Mouse (Mus musculus): Measurements from ENCODE around the gene Sp100. TPM values are rescaled to one million over a fixed set of nuclear protein-coding genes. Genes with fewer than 3 reads are reported as not detected.
"Not testable (repeated sequence)": the region's sequence is repeated elsewhere in the genome, so short reads cannot be mapped to it uniquely, and the experiment has no call there.

Gene Sp100
- total RNA-seq (2022): 10 to 100 TPM; 15.9 to 21.0 (median 19.3) TPM

DNA sequence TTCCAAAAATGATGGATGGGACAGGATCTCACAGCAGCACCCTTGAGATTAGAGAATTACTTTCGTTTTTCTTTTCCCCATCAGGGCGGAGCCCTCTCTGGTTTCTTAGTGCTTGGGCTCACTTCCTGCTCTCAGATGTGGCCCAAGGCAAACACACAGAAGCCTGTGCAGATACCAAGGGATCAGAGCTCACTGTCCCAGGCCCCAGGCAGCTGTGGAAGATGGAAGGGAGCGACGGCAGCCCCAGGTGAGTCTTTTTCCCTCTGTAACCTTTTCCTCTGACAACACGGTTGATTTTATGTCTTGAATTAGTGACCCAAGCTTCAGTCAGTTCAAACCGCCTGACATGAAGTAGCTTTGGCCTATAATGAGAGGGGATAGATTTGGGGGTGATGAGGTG, at the start of gene Sp100:
Gene Sp100, plus strand, starts transcription at position 108 of the 400 bp plus-strand sequence.
- DNase-seq (ENCODE audit: low spot score): peak; percentile 50

DNA sequence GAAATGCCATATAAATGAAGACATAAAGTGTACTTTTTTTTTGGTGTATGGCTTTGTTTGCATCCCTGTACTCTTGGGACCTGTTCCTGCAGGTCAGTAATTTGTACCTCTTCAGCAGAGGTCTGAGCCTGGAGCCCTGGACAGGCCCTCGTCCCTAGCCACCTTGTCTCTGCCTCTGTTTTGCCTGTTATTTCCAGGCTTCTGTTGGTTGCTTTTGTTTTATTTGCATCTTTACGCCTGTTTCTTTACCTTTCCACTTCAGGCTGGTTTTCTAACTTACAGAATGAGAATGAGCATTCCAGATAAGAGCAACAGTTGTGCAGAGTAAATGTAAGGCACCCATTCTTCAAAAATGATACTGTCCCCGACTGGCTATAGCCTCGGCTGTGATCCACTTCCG, 49.7 kb upstream of the Sp100 start, which contains the start of gene Sp140:
Gene Sp140, plus strand, starts transcription at position 301 of the 400 bp plus-strand sequence.
- DNase-seq (ENCODE audit: low spot score): not testable (repeated sequence)

DNA sequence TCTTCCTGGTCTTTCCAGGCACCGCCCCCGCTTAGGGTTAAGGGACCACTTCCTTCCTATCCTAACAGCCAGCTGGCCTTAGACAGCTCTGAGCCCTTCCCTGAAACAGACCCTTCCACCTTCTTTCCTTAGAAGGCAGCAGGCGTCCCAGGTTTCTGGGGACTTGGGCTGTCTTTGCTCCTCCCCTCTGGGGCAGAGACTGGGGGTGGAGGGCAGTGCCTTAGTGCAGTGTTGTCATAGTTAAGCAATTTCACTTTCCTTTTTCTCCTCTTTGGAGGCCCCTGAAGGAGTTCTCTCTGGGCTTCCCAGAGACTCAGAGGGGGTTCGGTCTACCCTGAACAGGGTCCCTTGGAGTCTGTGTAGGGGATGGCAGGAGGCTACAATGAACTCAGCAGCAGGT, 49.0 kb upstream of the Sp100 start:
- peak; percentile 48 for DNase-seq (ENCODE audit: low spot score)

DNA sequence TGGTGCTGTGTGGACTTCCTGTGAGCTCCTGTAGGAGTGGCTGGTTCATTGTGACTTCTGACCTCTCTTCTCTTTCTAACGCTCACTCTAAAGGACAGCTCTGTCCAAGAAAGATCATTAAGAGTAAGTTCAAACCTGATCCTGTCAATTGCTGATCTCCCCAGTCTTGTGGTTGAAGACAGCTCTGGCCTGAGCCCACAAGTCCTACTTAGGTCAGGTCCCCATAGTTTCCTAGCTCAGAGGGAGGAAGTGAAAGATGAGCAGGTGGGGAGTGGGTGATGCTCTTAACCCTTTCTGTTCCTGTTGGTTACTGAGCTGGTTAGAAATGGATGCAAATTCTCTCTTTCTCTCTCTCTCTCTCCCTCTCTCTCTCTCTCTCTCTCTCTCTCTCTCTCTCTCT, 45.4 kb upstream of the Sp100 start:
- DNase-seq (ENCODE audit: low spot score): not testable (repeated sequence)

DNA sequence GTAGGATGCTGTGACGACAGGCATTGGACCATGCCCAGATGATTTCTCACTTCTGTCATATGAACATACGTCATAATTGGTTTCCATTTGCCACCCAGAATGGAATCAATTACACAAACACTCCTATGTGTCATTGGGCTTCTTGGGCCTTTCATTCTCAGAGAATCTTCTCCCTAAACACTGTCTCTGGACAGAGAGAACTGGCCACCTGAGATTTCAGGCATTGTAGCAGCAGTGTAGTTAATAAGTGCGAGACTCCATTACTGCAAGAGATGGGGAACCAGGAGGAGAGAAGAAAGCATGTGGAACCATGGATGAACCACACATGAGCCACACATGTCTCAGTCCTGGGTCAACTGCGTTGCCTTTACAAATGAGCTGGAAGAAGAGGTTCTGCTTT, 41.4 kb upstream of the Sp100 start:
- not testable (repeated sequence) for DNase-seq (ENCODE audit: low spot score)

DNA sequence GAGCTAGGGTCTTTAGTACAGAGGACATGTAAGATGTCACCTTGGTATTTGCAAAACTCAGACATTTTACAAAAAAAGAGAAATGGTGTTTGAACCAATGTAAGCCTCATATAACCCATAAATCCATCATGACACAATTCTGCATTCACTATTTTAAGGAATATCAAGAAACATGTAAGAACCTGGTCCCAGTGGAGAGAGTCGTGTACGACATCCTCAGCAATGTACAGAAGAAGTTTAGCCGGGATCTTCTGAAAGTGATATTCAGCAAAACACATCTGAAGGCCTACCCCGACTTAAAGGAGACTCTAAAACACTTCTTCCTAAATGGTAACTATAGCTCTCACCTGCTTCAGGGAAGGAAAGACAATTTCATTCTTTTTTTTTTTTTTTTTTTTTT, 39.2 kb upstream of the Sp100 start:
- not testable (repeated sequence) for DNase-seq (ENCODE audit: low spot score)

DNA sequence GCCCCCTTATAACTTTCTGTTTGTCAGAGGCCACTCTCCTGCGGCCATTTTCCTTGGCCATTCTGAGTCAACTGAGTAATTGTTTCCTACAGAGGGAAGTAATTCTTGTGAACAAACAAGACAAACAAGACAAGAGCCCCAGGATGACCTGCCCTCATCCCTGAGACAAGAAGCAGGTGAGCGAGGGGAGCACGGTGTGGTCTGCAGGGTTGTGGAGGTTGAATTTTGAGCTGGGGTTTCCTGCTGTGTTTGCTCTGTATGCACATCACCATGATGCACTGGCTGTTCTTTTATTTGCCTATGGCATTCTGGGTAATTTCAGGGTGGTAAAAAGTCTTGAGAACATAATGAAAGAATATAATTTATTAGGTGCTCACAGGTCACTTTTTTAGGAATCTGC, 34.7 kb upstream of the Sp100 start:
- DNase-seq (ENCODE audit: low spot score): not testable (repeated sequence)

DNA sequence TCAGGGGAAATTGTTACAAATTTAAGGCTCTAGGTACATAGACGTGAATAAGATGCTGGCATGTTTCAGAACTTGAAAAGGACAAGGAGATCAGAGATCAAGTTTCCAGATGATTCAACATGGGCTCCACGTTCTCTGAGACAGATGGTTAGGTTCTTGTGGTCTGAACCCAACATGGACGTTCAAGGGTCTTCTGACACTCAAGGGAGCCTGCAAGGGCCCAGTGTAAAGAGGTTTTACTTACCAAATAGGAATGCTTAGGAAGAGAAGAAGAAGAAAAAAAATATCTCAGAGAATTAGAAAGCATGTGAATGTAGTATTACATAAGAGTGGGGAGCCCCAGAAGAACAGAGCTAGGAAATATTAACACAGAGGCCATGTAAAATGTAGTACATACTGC, 34.0 kb upstream of the Sp100 start:
- DNase-seq (ENCODE audit: low spot score): not testable (repeated sequence)

DNA sequence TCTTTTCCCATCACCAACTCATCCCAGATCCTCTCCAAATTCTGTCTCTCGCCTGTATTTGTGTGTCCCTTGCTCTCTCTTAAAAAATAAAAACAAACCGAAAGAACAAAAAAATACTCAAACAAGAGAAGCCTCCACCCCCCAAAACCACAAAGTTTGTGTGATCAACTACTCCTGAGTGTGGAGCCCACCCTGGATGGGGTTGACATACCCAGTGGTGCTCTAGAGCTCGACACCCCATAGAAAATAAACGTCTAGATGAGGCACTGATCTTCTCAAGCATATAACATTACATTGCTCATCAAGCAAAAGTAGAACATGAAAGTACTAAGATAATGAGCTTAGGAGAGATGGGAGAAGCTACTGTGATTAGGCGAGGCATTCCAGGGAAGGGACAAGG, 32.6 kb upstream of the Sp100 start:
- not testable (repeated sequence) for DNase-seq (ENCODE audit: low spot score)

DNA sequence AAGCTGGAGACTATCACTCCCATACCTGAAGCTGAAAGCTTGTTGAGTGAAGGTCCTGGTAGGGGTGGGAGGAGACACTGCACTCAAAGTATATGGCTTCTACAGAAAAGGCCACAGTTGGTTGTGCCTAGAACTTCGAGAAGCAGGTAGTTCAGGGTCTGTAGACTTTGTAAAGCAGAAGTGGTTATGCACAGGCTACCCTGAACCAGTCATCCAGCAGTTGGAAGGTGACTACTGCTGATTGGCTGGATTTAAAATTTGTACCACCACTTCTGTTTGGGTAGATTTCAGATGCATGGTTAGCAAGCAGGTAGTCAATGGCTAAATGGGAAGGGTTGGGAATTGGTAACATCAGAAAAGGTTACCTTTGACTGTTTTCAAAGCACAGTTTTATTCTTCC, 31.1 kb upstream of the Sp100 start:
- DNase-seq (ENCODE audit: low spot score): not testable (repeated sequence)

DNA sequence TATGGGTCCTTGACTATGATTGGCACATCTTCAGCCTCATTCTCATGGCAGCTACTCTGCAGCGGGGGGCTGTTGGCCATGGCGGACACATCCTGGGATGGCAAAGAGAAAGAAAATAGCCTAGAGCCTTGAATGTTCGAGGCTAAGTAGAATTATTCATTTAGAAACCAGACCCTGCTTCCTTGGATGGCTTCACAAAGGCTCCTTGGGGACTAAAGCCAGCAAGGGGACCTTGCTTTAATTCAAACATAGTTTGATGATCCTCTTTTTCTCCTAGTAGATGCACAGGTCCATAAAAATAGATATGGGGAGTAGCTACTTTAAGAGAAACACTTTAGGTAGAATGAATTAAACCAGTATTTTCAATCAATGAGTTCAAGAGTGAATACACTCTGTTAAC, 12.9 kb upstream of the Sp100 start:
- not testable (repeated sequence) for DNase-seq (ENCODE audit: low spot score)

DNA sequence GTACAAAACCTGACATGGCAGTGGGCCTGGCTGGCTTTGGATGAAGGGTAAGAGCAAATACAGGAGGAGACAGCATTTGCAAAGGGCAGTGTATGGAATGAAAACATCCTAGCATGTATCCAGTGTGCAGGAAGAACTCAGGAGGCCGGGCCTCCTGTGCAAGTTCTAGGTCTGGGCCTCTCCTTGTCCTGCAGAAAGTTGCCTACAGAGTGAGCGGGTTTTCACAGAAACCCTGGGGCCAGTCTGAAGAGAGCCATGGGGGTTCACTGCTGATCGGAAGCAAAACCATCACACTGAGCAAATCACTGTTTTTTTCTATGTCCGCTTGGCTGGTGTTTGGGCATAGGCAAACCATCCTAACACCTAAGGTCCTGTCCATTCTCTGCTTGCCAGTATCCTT, 11.6 kb upstream of the Sp100 start:
- not testable (repeated sequence) for DNase-seq (ENCODE audit: low spot score)

DNA sequence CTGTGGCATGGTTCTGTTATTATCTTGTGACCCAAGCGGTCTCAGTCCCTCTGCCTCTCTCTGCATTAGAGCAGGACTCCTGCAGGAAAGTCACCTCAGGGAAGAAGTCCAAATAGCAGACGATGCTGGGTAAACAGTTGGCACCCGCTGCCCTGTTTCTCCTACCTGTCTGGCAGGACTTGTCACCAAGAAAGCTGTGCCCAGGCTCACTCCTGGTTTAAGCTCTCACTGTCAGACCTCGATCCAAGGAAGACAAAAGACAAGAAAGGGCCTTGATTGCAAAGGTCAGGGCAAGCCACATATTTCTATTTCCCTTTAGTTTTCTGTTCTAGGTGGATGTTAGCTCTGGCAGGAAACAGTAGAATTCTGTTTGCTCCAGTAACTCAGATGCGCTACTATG, 736 bp downstream of the Sp100 start:
- not testable (repeated sequence) for DNase-seq (ENCODE audit: low spot score)

DNA sequence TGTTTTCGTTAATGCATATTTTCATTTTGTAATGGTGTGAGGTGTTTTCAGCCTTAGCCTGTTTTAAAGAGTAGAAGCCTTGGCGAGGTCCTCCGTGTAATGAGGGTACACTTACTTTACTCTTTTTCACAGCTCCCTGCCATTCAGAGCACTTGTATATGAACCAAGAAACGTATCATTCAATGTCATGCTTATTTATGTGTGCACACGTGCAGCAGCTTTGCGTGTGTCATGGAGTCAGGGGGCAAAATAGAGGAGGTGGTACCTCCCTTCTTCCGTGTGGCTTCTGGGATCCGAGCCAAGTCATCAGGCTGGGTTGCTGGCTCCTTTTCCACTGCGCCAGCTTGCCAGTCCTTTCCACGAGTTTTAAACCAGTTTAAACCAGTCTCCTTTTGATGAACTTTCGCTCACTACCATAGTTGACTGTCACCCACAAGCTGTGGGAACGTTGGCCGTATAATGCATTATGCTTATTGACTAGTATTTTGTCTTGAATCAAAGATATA, 2.0 kb downstream of the Sp100 start:
- not testable (repeated sequence) for DNase-seq (ENCODE audit: low spot score)

DNA sequence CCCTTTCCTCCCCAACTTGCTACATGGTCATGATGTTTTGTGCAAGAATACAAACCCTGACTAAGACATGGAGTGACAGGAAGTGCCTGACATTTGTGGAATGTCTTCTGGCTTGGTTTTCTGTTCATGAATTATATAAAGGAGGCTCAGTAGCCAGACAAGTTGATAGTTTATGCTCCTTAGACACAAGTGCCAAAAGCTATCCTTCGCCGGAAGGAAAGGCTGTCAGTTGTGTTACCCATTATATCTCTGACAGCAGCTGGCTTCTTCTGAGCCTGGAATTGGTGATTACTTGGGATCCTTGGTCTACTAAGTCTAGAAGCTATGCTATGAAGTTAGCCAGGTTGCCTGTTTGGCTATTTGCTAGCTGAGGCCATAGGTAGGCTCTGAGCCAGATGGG, 7.4 kb downstream of the Sp100 start:
- DNase-seq (ENCODE audit: low spot score): not testable (repeated sequence)

DNA sequence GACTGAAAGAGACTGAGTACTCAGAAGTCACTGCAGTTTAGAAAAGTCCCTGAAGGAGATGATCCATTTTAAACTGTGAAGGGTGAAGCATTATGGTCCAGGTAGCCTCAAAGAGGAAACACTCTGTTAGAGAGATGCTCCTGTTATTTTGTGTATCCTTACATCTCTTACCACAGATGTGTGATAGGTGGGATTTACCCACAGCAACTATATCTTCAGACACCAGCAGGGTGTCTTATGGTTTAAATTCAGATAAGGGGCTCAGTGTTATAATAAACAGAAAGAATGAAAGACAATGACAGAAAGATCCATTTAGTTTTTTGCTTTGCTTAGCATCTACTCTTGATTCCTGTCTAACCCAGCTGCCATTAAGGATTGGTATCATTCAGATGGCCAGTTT, 14.5 kb downstream of the Sp100 start:
- DNase-seq (ENCODE audit: low spot score): no peak

DNA sequence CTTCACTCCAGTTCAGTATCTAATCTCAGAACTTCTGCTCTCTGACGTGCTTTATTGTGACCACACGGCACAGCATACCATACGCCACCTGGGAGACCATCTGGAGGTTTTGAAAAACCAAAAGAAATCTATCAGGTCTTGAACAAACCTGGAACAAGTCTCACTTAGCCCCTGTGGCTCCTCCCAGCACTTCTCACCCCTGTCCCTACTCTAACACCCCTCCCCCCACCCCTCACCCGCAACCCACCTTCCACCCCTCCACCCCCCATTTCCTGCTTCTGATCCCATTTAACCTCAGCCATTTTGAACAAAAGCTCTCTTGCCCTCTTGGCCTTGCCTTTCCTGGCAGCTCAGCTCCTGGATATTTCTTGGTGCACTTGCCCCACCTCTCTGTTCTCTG, 30.4 kb downstream of the Sp100 start:
- no peak for DNase-seq (ENCODE audit: low spot score)

DNA sequence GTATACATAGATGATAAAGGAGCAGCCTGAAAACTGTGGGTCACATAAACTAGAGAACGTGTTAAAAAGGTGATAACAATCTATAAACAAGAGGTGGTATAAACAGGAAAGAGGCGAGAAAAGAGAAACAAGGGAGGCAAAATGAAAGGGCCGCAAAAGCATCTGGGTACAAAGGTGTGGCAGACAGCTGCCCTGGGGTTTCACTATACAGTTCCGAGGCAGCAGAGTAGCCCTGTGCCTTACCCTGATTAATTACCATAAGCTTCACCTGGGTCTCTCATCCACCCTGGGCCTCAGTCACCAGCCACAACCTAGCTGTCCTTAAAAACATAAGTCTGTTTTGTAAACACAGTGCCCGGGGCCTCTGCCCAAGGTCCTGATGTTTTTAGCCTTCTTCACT, 36.9 kb downstream of the Sp100 start:
- DNase-seq (ENCODE audit: low spot score): no peak

DNA sequence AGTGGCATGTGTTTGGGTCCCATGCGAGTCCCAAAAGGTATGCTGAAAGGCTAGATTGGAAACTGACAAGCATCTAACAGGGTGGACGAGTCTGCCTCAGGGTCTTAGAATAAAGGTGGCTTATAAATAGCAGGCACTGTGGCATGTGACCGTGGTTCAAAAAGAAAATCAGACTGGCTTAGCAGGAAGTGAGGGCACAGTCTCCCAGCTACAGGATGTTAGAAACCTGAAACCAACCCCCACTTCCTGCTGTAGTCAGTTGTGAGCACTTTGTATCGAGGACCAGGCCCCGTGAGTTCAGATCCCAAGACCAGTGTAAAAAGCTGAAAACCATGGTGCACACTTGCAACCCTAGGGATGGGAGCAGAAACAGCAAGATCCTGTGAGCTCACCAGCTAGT, 37.6 kb downstream of the Sp100 start:
- DNase-seq (ENCODE audit: low spot score): no peak

DNA sequence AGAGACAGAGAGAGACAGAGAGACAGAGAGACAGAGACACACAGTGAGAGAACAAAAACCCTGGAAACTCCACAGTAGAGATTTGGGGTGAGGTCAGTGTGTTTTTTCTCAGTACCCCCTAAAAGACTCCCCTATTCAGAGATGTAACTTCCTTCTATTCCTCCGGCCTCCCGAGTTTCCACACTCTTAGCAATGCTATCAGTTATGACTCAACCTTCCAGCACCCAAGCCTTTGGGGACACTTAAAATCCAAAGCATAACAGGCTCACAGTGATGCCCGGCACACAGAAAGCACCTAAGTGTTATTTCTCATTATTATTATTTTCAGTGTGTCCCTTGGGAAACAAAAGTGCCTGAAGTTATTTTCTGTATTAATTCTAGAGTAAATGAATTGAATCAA, 40.8 kb downstream of the Sp100 start:
- DNase-seq (ENCODE audit: low spot score): no peak

DNA sequence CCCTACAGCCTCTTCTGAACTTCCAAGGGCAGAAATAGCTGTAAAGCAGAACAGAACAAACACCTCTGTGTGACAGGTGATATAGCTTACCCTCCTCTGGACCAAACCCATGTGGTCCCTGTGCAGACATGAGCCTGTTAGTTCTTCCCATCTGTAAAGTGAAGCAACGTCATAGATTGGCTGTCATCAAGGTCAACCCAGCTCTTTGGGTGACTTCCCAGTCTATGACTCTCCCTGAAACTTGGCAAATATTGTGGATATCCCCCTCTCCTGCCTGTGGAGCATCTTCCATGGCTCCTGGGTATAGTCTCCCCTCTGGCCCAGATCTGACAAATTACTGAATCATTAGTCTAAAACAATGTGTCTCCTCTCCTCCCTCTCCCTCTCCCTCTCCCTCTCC, 42.5 kb downstream of the Sp100 start:
- DNase-seq (ENCODE audit: low spot score): no peak

DNA sequence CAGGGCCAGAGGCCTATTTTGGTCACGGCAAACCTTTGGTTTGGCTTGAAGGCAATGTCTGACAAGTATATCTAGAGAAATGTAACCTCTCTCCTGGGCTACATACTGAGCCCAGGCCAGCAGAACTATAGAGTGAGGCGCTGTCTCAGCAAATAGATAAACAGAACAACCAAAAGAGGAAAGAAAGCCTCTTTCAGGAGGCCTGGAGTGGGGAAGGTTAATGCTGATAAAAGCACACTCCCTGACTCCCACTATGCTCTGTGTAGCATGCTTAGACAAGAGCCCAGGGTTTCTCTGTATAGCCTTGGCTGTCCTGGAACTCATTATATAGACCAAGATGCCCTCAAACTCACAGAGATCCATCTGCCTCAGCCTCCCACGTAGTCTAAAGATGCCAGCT, 43.5 kb downstream of the Sp100 start:
- no peak for DNase-seq (ENCODE audit: low spot score)

DNA sequence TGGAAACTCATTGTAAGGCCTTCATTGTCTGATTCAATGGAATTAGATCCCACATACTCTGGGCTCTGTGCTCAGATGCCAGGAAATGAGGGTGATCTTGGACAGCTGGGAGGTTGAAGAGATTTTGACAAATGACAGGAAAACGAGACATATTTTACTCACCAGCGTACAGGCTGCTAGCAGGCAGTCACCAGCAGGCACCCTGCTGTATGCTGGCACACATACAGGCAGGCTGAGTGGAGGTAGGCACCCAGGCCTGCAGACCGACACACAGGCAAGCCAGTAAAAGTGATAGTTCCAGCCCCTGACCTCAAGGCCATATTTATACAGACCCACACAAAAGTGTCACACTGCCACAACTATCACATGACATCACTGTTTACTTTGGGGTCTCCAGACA, 45.9 kb downstream of the Sp100 start:
- no peak for DNase-seq (ENCODE audit: low spot score)

Measured in heart, adult 8-10 months (tissue).